Mouse (Mus musculus): ENCODE data around the gene Hmgb3.

DNA sequence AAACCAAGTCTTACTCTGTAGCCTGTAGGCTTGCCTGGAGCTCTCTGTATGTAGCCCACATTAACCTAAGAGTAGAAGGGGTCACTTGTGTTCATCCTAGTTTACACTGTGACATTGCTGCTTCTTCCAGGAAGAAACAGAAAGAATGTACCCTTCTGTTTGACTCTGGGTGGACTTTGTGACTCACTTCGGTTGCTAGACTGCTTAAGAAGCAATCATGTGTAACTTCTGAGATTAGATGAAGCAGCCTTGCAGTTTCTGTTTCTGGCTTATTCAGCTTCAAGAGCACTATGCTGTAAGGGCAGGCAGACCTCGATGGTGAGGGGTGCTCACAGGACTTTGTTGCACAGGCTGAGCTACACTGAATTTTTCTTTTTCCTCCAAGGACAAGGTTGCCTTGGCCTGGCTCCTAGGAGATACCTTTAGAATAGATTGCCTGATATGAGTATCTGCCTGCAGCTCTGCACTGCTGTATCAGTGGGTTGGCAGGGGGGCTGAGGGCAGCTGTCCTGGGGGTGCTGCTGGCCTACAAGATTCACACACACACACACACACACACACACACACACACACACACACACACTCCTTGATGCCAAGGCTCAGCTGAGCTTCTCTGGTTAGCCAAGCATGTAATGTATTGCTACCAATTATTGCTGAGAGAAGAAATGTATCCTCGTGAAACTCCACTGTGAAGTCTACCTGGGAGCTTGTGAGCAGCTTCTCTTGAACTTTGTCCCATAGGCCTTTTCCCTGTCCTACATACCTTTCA is 17.6 kb downstream of the Hmgb3 start:
- no peak for TF ChIP-seq POLR2A (IDR thresholded peaks at IDR 0.05; ENCODE audit: extremely low read depth, insufficient read depth, low read length)
- no peak for TF ChIP-seq CTCF (IDR thresholded peaks at IDR 0.05; ENCODE audit: extremely low read depth, insufficient read depth, low read length)
